Mouse (Mus musculus): ENCODE data around the gene Sp3.

DNA sequence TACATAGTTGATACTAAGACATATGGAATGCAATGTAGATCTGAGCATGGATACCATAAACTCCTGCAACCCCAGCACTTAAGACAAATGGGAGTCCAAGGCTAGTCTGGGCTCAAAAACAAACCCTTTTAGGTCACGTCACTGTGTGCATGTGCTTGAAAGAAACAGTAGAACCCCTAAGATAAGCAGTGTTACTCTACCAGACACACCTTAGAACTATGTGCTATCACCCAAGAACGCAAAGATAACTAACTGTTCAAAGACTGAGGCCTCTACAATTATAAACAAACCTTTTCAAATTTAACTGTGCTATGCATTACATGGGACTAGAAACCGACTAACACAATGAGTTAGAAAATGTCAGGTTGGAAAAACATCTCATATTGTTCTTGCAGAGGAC, 27.3 kb downstream of the Sp3 start:
- TF ChIP-seq CTCF (conservative IDR thresholded peaks at IDR 0.05; ENCODE audit: insufficient read depth, insufficient read length, low read depth, low read length), result no peak
- TF ChIP-seq POLR2A (IDR thresholded peaks at IDR 0.05; ENCODE audit: low read depth, low read length), result no peak

Data from kidney, adult 2 months (tissue).